Mouse (Mus musculus) thymus, adult 2 months (tissue): ENCODE results near the gene Lipt2. TPM values are rescaled to one million over a fixed set of nuclear protein-coding genes. Genes with fewer than 3 reads are reported as not detected.

Experiments used
- DNase-seq: peaks from one replicate; pipeline ENCODE4 v3.0.0; 2021
- H3K27ac ChIP-seq: fragments of 200-500 bp; 2 replicates; pipeline ENCODE4 v1.5.1; 2012; ENCODE audit warnings: low read length, control low read depth; ENCODE audit not compliant: control insufficient read depth, insufficient read depth
- H3K27me3 ChIP-seq: fragments of 200-500 bp; 2 replicates; pipeline ENCODE4 v1.6.1; 2012; ENCODE audit warnings: mild to moderate bottlenecking, low read length, moderate library complexity, mixed read lengths; ENCODE audit not compliant: control insufficient read depth, insufficient read depth
- H3K36me3 ChIP-seq: fragments of 200-500 bp; 2 replicates; pipeline ENCODE4 v1.6.1; 2012; ENCODE audit warnings: mild to moderate bottlenecking, low read length, moderate library complexity; ENCODE audit not compliant: control insufficient read depth, insufficient read depth
- H3K4me1 ChIP-seq: fragments of 200-500 bp; replicated peaks from 2 replicates; pipeline ENCODE4 v1.6.1; 2012; ENCODE audit warnings: low read length; ENCODE audit not compliant: control insufficient read depth, insufficient read depth
- H3K4me3 ChIP-seq: fragments of 200-500 bp; 2 replicates; pipeline ENCODE4 v1.5.1; 2012; ENCODE audit warnings: mild to moderate bottlenecking, low read length, control low read depth, moderate library complexity; ENCODE audit not compliant: control insufficient read depth, insufficient read depth
- CTCF ChIP-seq: fragments of 200-500 bp; IDR thresholded peaks from 2 replicates; pipeline ENCODE4 v1.5.1; 2012; ENCODE audit warnings: mild to moderate bottlenecking, control low read depth, low read length, moderate library complexity, borderline replicate concordance; ENCODE audit not compliant: control insufficient read depth, poor library complexity, insufficient read depth; ENCODE audit errors: extremely low read depth
- POLR2A ChIP-seq: fragments of 200-500 bp; IDR thresholded peaks from 2 replicates; pipeline ENCODE4 v1.6.1; 2012; ENCODE audit warnings: mild to moderate bottlenecking, low read length, control low read depth, moderate library complexity; ENCODE audit not compliant: control insufficient read depth, poor library complexity, insufficient read depth; ENCODE audit errors: extremely low read depth
- WGBS: fragments of 180-500 bp; shearing (Covaris S2); methylation state at CpG from one replicate; pipeline ENCODE4 v1.1.7; 2018; 5-methylcytosine and 5-hydroxymethylcytosine counted together
- polyA plus RNA-seq: library from polyadenylated mRNA; depleted of rRNA; stranded (reverse); fragments of >200 nt; gene quantifications from 2 replicates; pipeline ENCODE4 v1.2.3, GENCODE M21; 2012

Lipt2 gene
- polyA plus RNA-seq, 1 experiment: 4.3 TPM

GRCm38 (mm10) chr7:100160006-100160405, 929 bp downstream of the Lipt2 start:
- no peak overlapping the region for H3K27ac ChIP-seq
- peaks cover 5% of the 10 kb centered on the region for H3K4me1 ChIP-seq
- no peaks in the 10 kb centered on the region for H3K27me3 ChIP-seq
- DNase-seq: no peak
- no peak for TF ChIP-seq POLR2A
- TF ChIP-seq CTCF: no peak
- H3K36me3 ChIP-seq: no peaks in the 10 kb centered on the region
- peak overlapping the region; percentile 86; the same call in 1 of the 2 replicates for H3K4me3 ChIP-seq
- 68% methylated on average over 7 of the region's 7 CpGs for WGBS

DNA sequence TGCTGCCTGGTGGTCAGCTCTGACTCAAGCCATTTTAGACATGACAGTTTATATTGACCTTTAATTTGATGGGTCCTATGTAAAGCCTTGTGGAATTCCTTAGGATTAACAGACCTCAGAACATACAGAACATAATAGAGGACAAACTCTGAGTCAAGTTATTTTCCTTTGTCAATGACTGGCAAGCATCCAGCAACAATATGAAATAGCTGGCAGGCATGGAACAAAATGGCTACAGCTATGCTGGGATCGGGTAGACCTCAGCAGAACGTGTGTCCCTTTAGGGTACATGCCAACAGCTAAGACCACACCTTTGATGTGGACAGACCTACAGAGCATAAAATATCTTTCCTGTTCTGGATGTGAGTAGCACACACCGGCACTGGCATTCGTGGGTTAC, 4.4 kb downstream of the Lipt2 start:
- H3K27ac ChIP-seq: no peak overlapping the region
- peaks cover 5% of the 10 kb centered on the region for H3K4me1 ChIP-seq
- WGBS: 79% methylated on average over 4 of the region's 4 CpGs
- no peak for TF ChIP-seq CTCF
- no peak for TF ChIP-seq POLR2A
- H3K36me3 ChIP-seq: no peaks in the 10 kb centered on the region
- H3K4me3 ChIP-seq: no peak overlapping the region
- no peaks in the 10 kb centered on the region for H3K27me3 ChIP-seq
- DNase-seq: no peak

- no peak for TF ChIP-seq POLR2A
- DNase-seq: no peak
- no peaks in the 10 kb centered on the region for H3K27me3 ChIP-seq
- no peaks in the 10 kb centered on the region for H3K4me1 ChIP-seq
- no peaks in the 10 kb centered on the region for H3K36me3 ChIP-seq
- WGBS: 90% methylated on average over 11 of the region's 11 CpGs
- no peak overlapping the region for H3K4me3 ChIP-seq
- H3K27ac ChIP-seq: no peak overlapping the region
These were observed 9.6 kb downstream of the Lipt2 start for GRCm38 (mm10) chr7:100168654-100169053.

DNA sequence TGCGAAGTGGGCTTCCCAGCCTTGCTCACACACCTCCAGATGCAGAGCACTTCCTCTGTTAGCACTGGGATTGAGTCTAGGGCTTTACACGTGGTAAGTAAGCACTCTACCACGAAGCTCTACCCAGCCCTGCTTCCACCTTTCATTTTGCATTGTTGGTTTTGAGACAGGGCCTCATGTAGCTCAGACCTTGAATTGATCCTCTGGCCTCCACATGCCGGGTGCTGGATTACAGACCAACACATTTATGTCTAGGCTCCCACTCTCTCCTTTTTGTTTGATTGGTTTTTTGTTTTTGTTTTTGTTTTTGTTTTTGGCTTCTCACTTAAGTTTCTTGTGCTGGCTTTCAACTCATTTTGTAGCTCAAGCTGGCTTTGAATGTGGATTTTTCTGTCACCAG, 11.7 kb downstream of the Lipt2 start:
- TF ChIP-seq CTCF: no peak
- no peak for TF ChIP-seq POLR2A

GRCm38 (mm10) chr7:100176269-100176668, 17.2 kb downstream of the Lipt2 start, which contains the start of gene Kcne3:
Kcne3 (plus strand) TSS chr7:100176502.
- H3K27me3 ChIP-seq: peaks cover 11% of the 10 kb centered on the region
- TF ChIP-seq POLR2A (no peak), CTCF (no peak)
- H3K27ac ChIP-seq: no peak within 1 kb of the TSS
- H3K4me1 ChIP-seq: peaks cover 11% of the 10 kb centered on the region
- no peaks in the 10 kb centered on the region for H3K36me3 ChIP-seq
- no peak within 1 kb of the TSS for H3K4me3 ChIP-seq
- 67% methylated on average over 3 of the region's 3 CpGs for WGBS
- no peak for DNase-seq

More for the DNA sequence above, 11.7 kb downstream of the Lipt2 start:
- no peak overlapping the region for H3K4me3 ChIP-seq
- WGBS: 48% methylated on average over 4 of the region's 4 CpGs
- H3K4me1 ChIP-seq: no peaks in the 10 kb centered on the region
- no peak for DNase-seq
- no peaks in the 10 kb centered on the region for H3K36me3 ChIP-seq
- H3K27me3 ChIP-seq: no peaks in the 10 kb centered on the region
- no peak overlapping the region for H3K27ac ChIP-seq

- DNase-seq: peak; percentile 34
- Histone ChIP-seq H3K27ac (no peak overlapping the region), H3K4me3 (0 out of 2 replicates have a peak overlapping the region, but pooled peaks have one; percentile 2), H3K36me3 (no peaks in the 10 kb centered on the region), H3K27me3 (peaks cover 11% of the 10 kb centered on the region), H3K4me1 (peaks cover 11% of the 10 kb centered on the region)
- TF ChIP-seq CTCF: no peak
- TF ChIP-seq POLR2A: no peak
- 6% methylated on average over 30 of the region's 30 CpGs for WGBS
These were observed 19.2 kb downstream of the Lipt2 start for GRCm38 (mm10) chr7:100178016-100178890.
